Mouse (Mus musculus): ENCODE measurements around the gene Jmjd6. TPM values are rescaled to one million over a fixed set of nuclear protein-coding genes. Genes with fewer than 3 reads are reported as not detected.

Gene Jmjd6
- polyA plus RNA-seq, 1 experiment from 2014 or later, result 83.4 TPM

Other genes with a start within 250 kb of the Jmjd6 start
- 7.1 and 8.2 TPM in 2 replicates for gene Rhbdf2, start 216.4 kb downstream of the Jmjd6 start, polyA plus RNA-seq (2015; fragmentation: Nextera tagmentation; extraction: Ambion mirVana)
- 1.9 and 2.6 TPM in 2 replicates for gene Prcd, start 189.9 kb downstream of the Jmjd6 start, polyA plus RNA-seq (2015; fragmentation: Nextera tagmentation; extraction: Ambion mirVana)
- 20.1 and 22.2 TPM in 2 replicates for gene Cygb, start 189.1 kb downstream of the Jmjd6 start, polyA plus RNA-seq (2015; fragmentation: Nextera tagmentation; extraction: Ambion mirVana)
- not detected in 2 replicates for gene St6galnac1, start 67.9 kb downstream of the Jmjd6 start, polyA plus RNA-seq (2015; fragmentation: Nextera tagmentation; extraction: Ambion mirVana)
- 17.1 and 18.6 TPM in 2 replicates for gene Mxra7, start 15.4 kb downstream of the Jmjd6 start, polyA plus RNA-seq (2015; fragmentation: Nextera tagmentation; extraction: Ambion mirVana)
- 70.4 and 76.0 TPM in 2 replicates for gene Mettl23, start 171 bp downstream of the Jmjd6 start, polyA plus RNA-seq (2015; fragmentation: Nextera tagmentation; extraction: Ambion mirVana)
- gene Mfsd11, start 9.0 kb upstream of the Jmjd6 start, polyA plus RNA-seq (2015; fragmentation: Nextera tagmentation; extraction: Ambion mirVana), result 41.4 and 48.0 TPM in 2 replicates
- gene Srsf2, start 9.6 kb upstream of the Jmjd6 start, polyA plus RNA-seq (2015; fragmentation: Nextera tagmentation; extraction: Ambion mirVana), result 596 and 658 TPM in 2 replicates
- 0.88 and 1.2 TPM in 2 replicates for gene Mgat5b, start 75.4 kb upstream of the Jmjd6 start, polyA plus RNA-seq (2015; fragmentation: Nextera tagmentation; extraction: Ambion mirVana)